Mouse (Mus musculus): ENCODE measurements around the gene Mink1. TPM values are rescaled to one million over a fixed set of nuclear protein-coding genes. Genes with fewer than 3 reads are reported as not detected.
"Not testable (repeated sequence)": the region's sequence is repeated elsewhere in the genome, so short reads cannot be mapped to it uniquely, and the experiment has no call there.

Mink1 gene
- polyA plus RNA-seq, 1 experiment from 2014 or later = 19.5 TPM

GRCm38 (mm10) chr11:70524782-70525181, 37.9 kb upstream of the Mink1 start:
- ATAC-seq (ENCODE audit: low FRiP score) = peak; percentile 2; the same call in 1 of the 2 replicates
- Histone ChIP-seq H3K9me3 (ENCODE audit: control insufficient read depth, low read length) (no peaks in the 10 kb centered on the region), H3K27me3 (ENCODE audit: control insufficient read depth, insufficient read depth, low read length) (no peaks in the 10 kb centered on the region), H3K4me3 (replicated peaks; ENCODE audit: low read length) (peak overlapping the region; percentile 58), H3K4me1 (replicated peaks; ENCODE audit: control insufficient read depth, insufficient read depth, low read length) (peaks cover 12% of the 10 kb centered on the region), H3K36me3 (replicated peaks; ENCODE audit: control insufficient read depth, insufficient read depth) (peaks cover 31% of the 10 kb centered on the region), H3K9ac (peak overlapping the region; percentile 37; the same call in 1 of the 2 replicates), H3K4me2 (replicated peaks) (peak overlapping the region; percentile 85), H3K27ac (no peak overlapping the region)
- no peak for DNase-seq (ENCODE audit: low spot score)
- 12% methylated on average over 8 of the region's 8 CpGs for WGBS

- WGBS = under 1% methylated on average over 25 of the region's 26 CpGs
- H3K4me1 ChIP-seq (replicated peaks; ENCODE audit: control insufficient read depth, insufficient read depth, low read length) = peaks cover 7% of the 10 kb centered on the region
- DNase-seq (ENCODE audit: low spot score) (peak; percentile 93), ATAC-seq (ENCODE audit: low FRiP score) (peak; percentile 94)
- peak within 1 kb of the TSS; percentile 85 for H3K4me2 ChIP-seq (replicated peaks)
- H3K9me3 ChIP-seq (ENCODE audit: control insufficient read depth, low read length) = no peaks in the 10 kb centered on the region
- no peaks in the 10 kb centered on the region for H3K27me3 ChIP-seq (ENCODE audit: control insufficient read depth, insufficient read depth, low read length)
- peak within 1 kb of the TSS; percentile 58 for H3K4me3 ChIP-seq (replicated peaks; ENCODE audit: low read length)
- H3K27ac ChIP-seq = peak within 1 kb of the TSS; percentile 49
- H3K36me3 ChIP-seq (replicated peaks; ENCODE audit: control insufficient read depth, insufficient read depth) = peaks cover 31% of the 10 kb centered on the region
- peak within 1 kb of the TSS; percentile 68 for H3K9ac ChIP-seq
These were observed 37.5 kb upstream of the Mink1 start, which contains the start of gene Psmb6 for GRCm38 (mm10) chr11:70525184-70525678. TSS of gene Psmb6 (plus strand) at chr11:70525367.

GRCm38 (mm10) chr11:70525726-70526125, 37.0 kb upstream of the Mink1 start:
- Histone ChIP-seq H3K4me1 (replicated peaks; ENCODE audit: control insufficient read depth, insufficient read depth, low read length) (peaks cover 6% of the 10 kb centered on the region), H3K4me2 (replicated peaks) (peak overlapping the region; percentile 85), H3K9ac (peak overlapping the region; percentile 68), H3K27me3 (ENCODE audit: control insufficient read depth, insufficient read depth, low read length) (no peaks in the 10 kb centered on the region), H3K36me3 (replicated peaks; ENCODE audit: control insufficient read depth, insufficient read depth) (peaks cover 31% of the 10 kb centered on the region), H3K4me3 (replicated peaks; ENCODE audit: low read length) (peak overlapping the region; percentile 58), H3K27ac (peak overlapping the region; percentile 49), H3K9me3 (ENCODE audit: control insufficient read depth, low read length) (no peaks in the 10 kb centered on the region)
- WGBS = 2% methylated on average over 12 of the region's 12 CpGs
- DNase-seq (ENCODE audit: low spot score) = no peak
- ATAC-seq (ENCODE audit: low FRiP score) = 0 out of 2 replicates have a peak, but pooled peaks have one; percentile 32

GRCm38 (mm10) chr11:70526211-70526610, 36.5 kb upstream of the Mink1 start:
- H3K27me3 ChIP-seq (ENCODE audit: control insufficient read depth, insufficient read depth, low read length) = no peaks in the 10 kb centered on the region
- no peaks in the 10 kb centered on the region for H3K9me3 ChIP-seq (ENCODE audit: control insufficient read depth, low read length)
- peak overlapping the region; percentile 85 for H3K4me2 ChIP-seq (replicated peaks)
- H3K4me1 ChIP-seq (replicated peaks; ENCODE audit: control insufficient read depth, insufficient read depth, low read length) = peaks cover 6% of the 10 kb centered on the region
- H3K27ac ChIP-seq = no peak overlapping the region
- peaks cover 31% of the 10 kb centered on the region for H3K36me3 ChIP-seq (replicated peaks; ENCODE audit: control insufficient read depth, insufficient read depth)
- DNase-seq (ENCODE audit: low spot score) (no peak), ATAC-seq (ENCODE audit: low FRiP score) (no peak)
- peak overlapping the region; percentile 68 for H3K9ac ChIP-seq
- WGBS = 89% methylated on average over 12 of the region's 12 CpGs
- H3K4me3 ChIP-seq (replicated peaks; ENCODE audit: low read length) = peak overlapping the region; percentile 58

- Histone ChIP-seq H3K4me2 (replicated peaks) (no peak overlapping the region), H3K4me3 (replicated peaks; ENCODE audit: low read length) (no peak overlapping the region), H3K27ac (no peak overlapping the region), H3K9ac (no peak overlapping the region), H3K36me3 (replicated peaks; ENCODE audit: control insufficient read depth, insufficient read depth) (peaks cover 31% of the 10 kb centered on the region), H3K9me3 (ENCODE audit: control insufficient read depth, low read length) (no peaks in the 10 kb centered on the region), H3K4me1 (replicated peaks; ENCODE audit: control insufficient read depth, insufficient read depth, low read length) (peaks cover 6% of the 10 kb centered on the region), H3K27me3 (ENCODE audit: control insufficient read depth, insufficient read depth, low read length) (no peaks in the 10 kb centered on the region)
- WGBS = 90% methylated on average over 7 of the region's 7 CpGs
- DNase-seq (ENCODE audit: low spot score) (no peak), ATAC-seq (ENCODE audit: low FRiP score) (no peak)
These were observed 34.1 kb upstream of the Mink1 start for GRCm38 (mm10) chr11:70528610-70529009.

GRCm38 (mm10) chr11:70531065-70531464, 31.6 kb upstream of the Mink1 start:
- H3K27me3 ChIP-seq (ENCODE audit: control insufficient read depth, insufficient read depth, low read length); H3K4me1 ChIP-seq (replicated peaks; ENCODE audit: control insufficient read depth, insufficient read depth, low read length); ATAC-seq (ENCODE audit: low FRiP score); H3K9me3 ChIP-seq (ENCODE audit: control insufficient read depth, low read length); DNase-seq (ENCODE audit: low spot score); H3K27ac ChIP-seq; H3K4me2 ChIP-seq (replicated peaks); H3K9ac ChIP-seq; H3K4me3 ChIP-seq (replicated peaks; ENCODE audit: low read length): not testable (repeated sequence)
- WGBS = 74% methylated on average over 2 of the region's 2 CpGs
- peaks cover 31% of the 10 kb centered on the region for H3K36me3 ChIP-seq (replicated peaks; ENCODE audit: control insufficient read depth, insufficient read depth)

GRCm38 (mm10) chr11:70532839-70533238, 29.8 kb upstream of the Mink1 start, which contains the start of gene Gm40193:
TSS of gene Gm40193 (minus strand) at chr11:70532939.
- Histone ChIP-seq H3K4me2 (replicated peaks) (no peak within 1 kb of the TSS), H3K4me3 (replicated peaks; ENCODE audit: low read length) (no peak within 1 kb of the TSS), H3K27me3 (ENCODE audit: control insufficient read depth, insufficient read depth, low read length) (peaks cover 4% of the 10 kb centered on the region; the same call in 1 of the 2 replicates), H3K4me1 (replicated peaks; ENCODE audit: control insufficient read depth, insufficient read depth, low read length) (no peaks in the 10 kb centered on the region), H3K9ac (no peak within 1 kb of the TSS), H3K36me3 (replicated peaks; ENCODE audit: control insufficient read depth, insufficient read depth) (peaks cover 16% of the 10 kb centered on the region), H3K9me3 (ENCODE audit: control insufficient read depth, low read length) (no peaks in the 10 kb centered on the region), H3K27ac (no peak within 1 kb of the TSS)
- ATAC-seq (ENCODE audit: low FRiP score) (no peak), DNase-seq (ENCODE audit: low spot score) (no peak)
- WGBS = 75% methylated on average over 6 of the region's 6 CpGs

GRCm38 (mm10) chr11:70539423-70539822, 23.3 kb upstream of the Mink1 start:
- no peaks in the 10 kb centered on the region for H3K36me3 ChIP-seq (replicated peaks; ENCODE audit: control insufficient read depth, insufficient read depth)
- no peaks in the 10 kb centered on the region for H3K9me3 ChIP-seq (ENCODE audit: control insufficient read depth, low read length)
- peak overlapping the region; percentile 79 for H3K4me2 ChIP-seq (replicated peaks)
- peak overlapping the region; percentile 68 for H3K9ac ChIP-seq
- no peaks in the 10 kb centered on the region for H3K4me1 ChIP-seq (replicated peaks; ENCODE audit: control insufficient read depth, insufficient read depth, low read length)
- H3K27me3 ChIP-seq (ENCODE audit: control insufficient read depth, insufficient read depth, low read length) = peaks cover 27% of the 10 kb centered on the region
- DNase-seq (ENCODE audit: low spot score) = no peak
- 0 out of 2 replicates have a peak, but pooled peaks have one; percentile 7 for ATAC-seq (ENCODE audit: low FRiP score)
- H3K27ac ChIP-seq = no peak overlapping the region
- 20% methylated on average over 9 of the region's 9 CpGs for WGBS
- peak overlapping the region; percentile 55 for H3K4me3 ChIP-seq (replicated peaks; ENCODE audit: low read length)

- peak; percentile 90; the same call in 1 of the 2 replicates for ATAC-seq (ENCODE audit: low FRiP score)
- under 1% methylated on average over 60 of the region's 65 CpGs for WGBS
- no peaks in the 10 kb centered on the region; the same call in 1 of the 2 replicates for H3K36me3 ChIP-seq (replicated peaks; ENCODE audit: control insufficient read depth, insufficient read depth)
These were observed 22.6 kb upstream of the Mink1 start, which contains the start of gene Pld2 for GRCm38 (mm10) chr11:70539877-70540587. TSS of gene Pld2 (plus strand) at chr11:70540064.

More at GRCm38 (mm10) chr11:70539877-70540587, 22.6 kb upstream of the Mink1 start, which contains the start of gene Pld2:
- H3K4me2 ChIP-seq (replicated peaks) = peak within 1 kb of the TSS; percentile 79
- H3K27me3 ChIP-seq (ENCODE audit: control insufficient read depth, insufficient read depth, low read length) = peaks cover 27% of the 10 kb centered on the region
- peak within 1 kb of the TSS; percentile 55 for H3K4me3 ChIP-seq (replicated peaks; ENCODE audit: low read length)
- H3K9me3 ChIP-seq (ENCODE audit: control insufficient read depth, low read length) = no peaks in the 10 kb centered on the region
- H3K9ac ChIP-seq = peak within 1 kb of the TSS; percentile 68
- DNase-seq (ENCODE audit: low spot score) = peak; percentile 87
- no peaks in the 10 kb centered on the region for H3K4me1 ChIP-seq (replicated peaks; ENCODE audit: control insufficient read depth, insufficient read depth, low read length)
- no peak within 1 kb of the TSS for H3K27ac ChIP-seq

Measured in hindbrain, embryonic 14.5 days (tissue).